Mouse (Mus musculus): Measurements from ENCODE around the gene Zfp534. TPM values are rescaled to one million over a fixed set of nuclear protein-coding genes. Genes with fewer than 3 reads are reported as not detected.

Gene Zfp534
- total RNA-seq (2023) = 0.61 to 1.2 TPM (median 0.76 TPM) in 4 replicates

GRCm38 (mm10) chr4:147702453-147702852, at the start of gene Zfp534:
Gene Zfp534, minus strand, starts transcription at chr4:147702553.

GRCm38 (mm10) chr4:147642413-147642812, 59.9 kb downstream of the Zfp534 start, which contains the start of gene Zfp979:
Gene Zfp979, minus strand, starts transcription at chr4:147642513.

Other genes starting within 250 kb of the Zfp534 start
- gene Zfp982, start 210.1 kb downstream of the Zfp534 start, total RNA-seq (2023) = 0.60 to 0.63 TPM in 2 of 4 replicates, not detected in the others
- gene Gm16503, start 162.3 kb downstream of the Zfp534 start, total RNA-seq (2023) = 0.17 to 0.52 TPM (median 0.33 TPM) in 3 of 4 replicates, not detected in the other
- 0.29 to 0.66 TPM (median 0.42 TPM) in 4 replicates for gene Zfp985, start 149.3 kb downstream of the Zfp534 start, total RNA-seq (2023)
- 0.53 to 0.66 TPM in 2 of 4 replicates, not detected in the others for gene Zfp979, start 60.0 kb downstream of the Zfp534 start, total RNA-seq (2023)
- 11.2 to 14.2 TPM (median 12.9 TPM) in 4 replicates for gene Zfp984, start 107.2 kb upstream of the Zfp534 start, total RNA-seq (2023)
- 9.1 to 13.8 TPM (median 11.4 TPM) in 4 replicates for gene Zfp933, start 145.8 kb upstream of the Zfp534 start, total RNA-seq (2023)
- gene Miip, start 166.3 kb upstream of the Zfp534 start, total RNA-seq (2023) = 34.3 to 43.6 TPM (median 39.2 TPM) in 4 replicates
- gene Fv1, start 166.4 kb upstream of the Zfp534 start, total RNA-seq (2023) = 7.0 to 10.8 TPM (median 9.5 TPM) in 4 replicates
- 46.8 to 60.2 TPM (median 49.2 TPM) in 4 replicates for gene Mfn2, start 202.2 kb upstream of the Zfp534 start, total RNA-seq (2023)
- 3.3 to 6.2 TPM (median 5.4 TPM) in 4 replicates for gene Plod1, start 234.2 kb upstream of the Zfp534 start, total RNA-seq (2023)
- 62.2 to 65.8 TPM (median 64.3 TPM) in 4 replicates for gene 2510039O18Rik, start 238.3 kb upstream of the Zfp534 start, total RNA-seq (2023)